ENCODE assay signal across 8 mouse cellular contexts in genomic region chr16:97961381-97962150, GRCm38 (mm10). TPM values are rescaled to one million over a fixed set of nuclear protein-coding genes. Genes with fewer than 3 reads are reported as not detected.
DNase-seq lines count a peak whose midpoint lies in the region; ATAC-seq and TF ChIP-seq lines count a peak whose summit lies in the region.

No protein-coding gene starts in this region.

- no peaks in the 10 kb centered on the region for H3K4me1 ChIP-seq in lung, adult 2 months (ENCODE audit: control insufficient read depth, insufficient read depth, low read length)
- peaks cover 11% of the 10 kb centered on the region for H3K4me1 ChIP-seq in forebrain, embryonic 13.5 days
- H3K4me1 ChIP-seq in limb, embryonic 10.5 days = peaks cover 13% of the 10 kb centered on the region
- H3K4me1 ChIP-seq in neural tube, embryonic 15.5 days = peaks cover 20% of the 10 kb centered on the region

- no peak for TF ChIP-seq POLR2A in lung, adult 2 months (IDR thresholded peaks at IDR 0.05; ENCODE audit: borderline replicate concordance, extremely low read depth, low read depth, low read length)

- peak overlapping the region; percentile 86 for H3K4me3 ChIP-seq in lung, adult 2 months (replicated peaks; ENCODE audit: extremely low read depth, low read depth, low read length)
- H3K4me3 ChIP-seq in forebrain, embryonic 13.5 days = peak overlapping the region; percentile 81
- H3K4me3 ChIP-seq in limb, embryonic 10.5 days = peak overlapping the region; percentile 93
- H3K4me3 ChIP-seq in neural tube, embryonic 15.5 days (replicated peaks) = peak overlapping the region; percentile 76

- peak overlapping the region; percentile 77 for H3K4me2 ChIP-seq in forebrain, embryonic 13.5 days
- H3K4me2 ChIP-seq in neural tube, embryonic 15.5 days = peak overlapping the region; percentile 89

- 0 out of 2 replicates have a peak, but pooled peaks cover 3% of the 10 kb centered on the region for H3K36me3 ChIP-seq in forebrain, embryonic 13.5 days (ENCODE audit: poor library complexity, severe bottlenecking)
- H3K36me3 ChIP-seq in limb, embryonic 10.5 days = peaks cover 4% of the 10 kb centered on the region
- peaks cover 2% of the 10 kb centered on the region; the same call in 1 of the 2 replicates for H3K36me3 ChIP-seq in neural tube, embryonic 15.5 days

- peak overlapping the region; percentile 91 for H3K9ac ChIP-seq in forebrain, embryonic 13.5 days
- peak overlapping the region; percentile 94 for H3K9ac ChIP-seq in neural tube, embryonic 15.5 days (replicated peaks)

- DNase-seq in lung, adult 2 months = no peak
- DNase-seq in lung, postnatal 4 days = no peak
- DNase-seq in Patski (ENCODE audit: low read depth, low spot score) = no peak
- DNase-seq in limb, embryonic 10.5 days (ENCODE audit: low spot score) = no peak
- DNase-seq in gastrocnemius, postnatal 25 days = no peak
- DNase-seq in embryo, embryonic 9.5 days (ENCODE audit: extremely low spot score) = no peak

- no peaks in the 10 kb centered on the region for H3K9me3 ChIP-seq in forebrain, embryonic 13.5 days (replicated peaks)
- H3K9me3 ChIP-seq in limb, embryonic 10.5 days (replicated peaks) = no peaks in the 10 kb centered on the region
- no peaks in the 10 kb centered on the region for H3K9me3 ChIP-seq in neural tube, embryonic 15.5 days (replicated peaks)

- WGBS in lung, adult 2 months = 4% methylated on average over 36 of the region's 36 CpGs
- 9% methylated on average over 30 of the region's 36 CpGs for WGBS in forebrain, embryonic 13.5 days
- 10% methylated on average over 36 of the region's 36 CpGs for WGBS in limb, embryonic 10.5 days
- 8% methylated on average over 31 of the region's 36 CpGs for WGBS in neural tube, embryonic 15.5 days

- CTCF ChIA-PET in Patski (lab: Charles Lee) = interaction anchor here (0.9 to 1.1 kb wide), 2 partner anchors 31 to 32 kb away, joined by 3 read pairs; no protein-coding TSS in a partner anchor

- in situ Hi-C loops in Patski (cut with MboI; ENCODE audit: low pct_unique_long_range_greater_than_20kb) = no loop called here

- peak; percentile 9 for ATAC-seq in Patski
- peak; percentile 60; the same call in 1 of the 2 replicates for ATAC-seq in forebrain, embryonic 13.5 days
- ATAC-seq in neural tube, embryonic 15.5 days (ENCODE audit: low FRiP score) = peak; percentile 11; the same call in 1 of the 2 replicates

- no peaks in the 10 kb centered on the region for H3K27me3 ChIP-seq in Patski
- H3K27me3 ChIP-seq in forebrain, embryonic 13.5 days = no peaks in the 10 kb centered on the region
- H3K27me3 ChIP-seq in limb, embryonic 10.5 days (ENCODE audit: low read depth, poor library complexity, severe bottlenecking) = no peaks in the 10 kb centered on the region
- no peaks in the 10 kb centered on the region for H3K27me3 ChIP-seq in neural tube, embryonic 15.5 days (replicated peaks)

- peak overlapping the region; percentile 97 for H3K27ac ChIP-seq in forebrain, embryonic 13.5 days
- H3K27ac ChIP-seq in limb, embryonic 10.5 days = peak overlapping the region; percentile 92
- H3K27ac ChIP-seq in neural tube, embryonic 15.5 days (replicated peaks) = peak overlapping the region; percentile 99

- no peak for TF ChIP-seq CTCF in lung, adult 2 months (IDR thresholded peaks at IDR 0.05; ENCODE audit: insufficient read depth, low read length)
- no peak for TF ChIP-seq CTCF in Patski (IDR thresholded peaks at IDR 0.05)

- POLR2A ChIA-PET in Patski (lab: Charles Lee) = no interaction called here

RNA-seq across cellular contexts. Expression of gene C2cd2, which starts 0.8 kb away (rescaled TPM):
- 32.7 and 47.3 TPM in 2 replicates for polyA plus RNA-seq in lung, adult 2 months (2012; rRNA removed)
- polyA plus RNA-seq in Patski (2021) = 13.8 TPM
- polyA plus RNA-seq in forebrain, embryonic 13.5 days (2015; fragmentation: Nextera tagmentation; extraction: Ambion mirVana) = 10.0 and 11.2 TPM in 2 replicates
- 12.3 and 14.8 TPM in 2 replicates for polyA plus RNA-seq in limb, embryonic 10.5 days (2016; fragmentation: Nextera tagmentation; extraction: Ambion mirVana)
- 18.4 and 20.6 TPM in 2 replicates for polyA plus RNA-seq in neural tube, embryonic 15.5 days (2015; fragmentation: Nextera tagmentation; extraction: Ambion mirVana)
- 100 to 1,000 TPM; 171 to 179 TPM for total RNA-seq in gastrocnemius, postnatal 25 days (2021)

RNA-seq across cellular contexts. Expression of gene Zbtb21, which starts 0.9 kb away (rescaled TPM):
- 15.2 and 18.3 TPM in 2 replicates for polyA plus RNA-seq in lung, adult 2 months (2012; rRNA removed)
- polyA plus RNA-seq in Patski (2021) = 23.0 TPM
- polyA plus RNA-seq in forebrain, embryonic 13.5 days (2015; fragmentation: Nextera tagmentation; extraction: Ambion mirVana) = 12.6 and 12.9 TPM in 2 replicates
- polyA plus RNA-seq in limb, embryonic 10.5 days (2016; fragmentation: Nextera tagmentation; extraction: Ambion mirVana) = 14.4 TPM in 2 replicates
- 11.8 and 12.3 TPM in 2 replicates for polyA plus RNA-seq in neural tube, embryonic 15.5 days (2015; fragmentation: Nextera tagmentation; extraction: Ambion mirVana)
- 1 to 10 TPM; 5.1 to 6.9 TPM for total RNA-seq in gastrocnemius, postnatal 25 days (2021)

RNA-seq across cellular contexts. Expression of gene B230307C23Rik, which starts 35.5 kb away (rescaled TPM):
- 3.1 and 4.9 TPM in 2 replicates for polyA plus RNA-seq in lung, adult 2 months (2012; rRNA removed)
- polyA plus RNA-seq in Patski (2021) = 14.3 TPM
- 18.2 and 25.3 TPM in 2 replicates for polyA plus RNA-seq in forebrain, embryonic 13.5 days (2015; fragmentation: Nextera tagmentation; extraction: Ambion mirVana)
- 20.0 and 23.3 TPM in 2 replicates for polyA plus RNA-seq in limb, embryonic 10.5 days (2016; fragmentation: Nextera tagmentation; extraction: Ambion mirVana)
- 17.7 and 20.1 TPM in 2 replicates for polyA plus RNA-seq in neural tube, embryonic 15.5 days (2015; fragmentation: Nextera tagmentation; extraction: Ambion mirVana)
- 1 to 10 TPM; 3.9 to 7.9 TPM for total RNA-seq in gastrocnemius, postnatal 25 days (2021)

Comparison
In these comparisons a context has a peak if more than half of its experiments do, and no peak if none do; other contexts are left out.
1. ATAC-seq: peak in every context shown above with its lines; median percentile 60 in forebrain, embryonic 13.5 days; 11 in neural tube, embryonic 15.5 days; 9 in Patski.